Mouse (Mus musculus): ENCODE results near the gene Tmem26. TPM values are rescaled to one million over a fixed set of nuclear protein-coding genes. Genes with fewer than 3 reads are reported as not detected.

Gene Tmem26
- polyA plus RNA-seq, 1 experiment from 2014 or later, result 6.2 TPM

GRCm38 (mm10) chr10:68818065-68818759 lies 94.8 kb downstream of the Tmem26 start:
- Histone ChIP-seq H3K4me1 (ENCODE audit: control insufficient read depth, insufficient read depth, low read length) (no peaks in the 10 kb centered on the region), H3K27ac (replicated peaks; ENCODE audit: low read depth, low read length) (no peak overlapping the region), H3K9me3 (ENCODE audit: control insufficient read depth, low read length) (no peaks in the 10 kb centered on the region), H3K4me2 (ENCODE audit: low read length) (no peak overlapping the region), H3K27me3 (ENCODE audit: control insufficient read depth, insufficient read depth, low read length) (no peaks in the 10 kb centered on the region), H3K9ac (replicated peaks; ENCODE audit: low read length) (no peak overlapping the region), H3K4me3 (replicated peaks; ENCODE audit: low read depth, low read length) (no peak overlapping the region), H3K36me3 (ENCODE audit: control insufficient read depth, insufficient read depth, low read length) (no peaks in the 10 kb centered on the region)
- WGBS, result 88% methylated on average over 10 of the region's 10 CpGs
- DNase-seq (no peak), ATAC-seq (ENCODE audit: low FRiP score, low TSS enrichment) (no peak)

GRCm38 (mm10) chr10:68824519-68824918 lies 101.1 kb downstream of the Tmem26 start:
- no peaks in the 10 kb centered on the region for H3K4me1 ChIP-seq (ENCODE audit: control insufficient read depth, insufficient read depth, low read length)
- WGBS, result 90% methylated on average over 4 of the region's 4 CpGs
- H3K9me3 ChIP-seq (ENCODE audit: control insufficient read depth, low read length), result no peaks in the 10 kb centered on the region
- H3K9ac ChIP-seq (replicated peaks; ENCODE audit: low read length), result no peak overlapping the region
- H3K4me3 ChIP-seq (replicated peaks; ENCODE audit: low read depth, low read length), result no peak overlapping the region
- H3K27ac ChIP-seq (replicated peaks; ENCODE audit: low read depth, low read length), result no peak overlapping the region
- H3K27me3 ChIP-seq (ENCODE audit: control insufficient read depth, insufficient read depth, low read length), result no peaks in the 10 kb centered on the region
- ATAC-seq (ENCODE audit: low FRiP score, low TSS enrichment), result no peak
- no peaks in the 10 kb centered on the region for H3K36me3 ChIP-seq (ENCODE audit: control insufficient read depth, insufficient read depth, low read length)
- H3K4me2 ChIP-seq (ENCODE audit: low read length), result no peak overlapping the region
- no peak for DNase-seq

Other genes with a start within 250 kb of the Tmem26 start
- 1.1 and 1.3 TPM in 2 replicates for gene Cabcoco1, start 181.8 kb upstream of the Tmem26 start, polyA plus RNA-seq (2014; fragmentation: Nextera tagmentation; extraction: Ambion mirVana)